15 mouse cellular contexts compared by ENCODE assay signal in genomic region chr3:102605284-102605683, GRCm38 (mm10).
"Had no signal": no experiment of that assay in that cellular context is flagged by ENCODE, and none has a peak within 500 bp of the region (broad histone marks: within the 10 kb centered on the region; RNA-seq: fewer than 3 reads in every experiment).

No protein-coding gene starts in this region.

- DNase-seq: lung, adult 2 months; lung, postnatal 14 days; lung, postnatal 36 days; right cerebral cortex, postnatal 14 days; thymus, adult 2 months; thymus, postnatal 25 days; thymus, postnatal 4 days had no signal

- H3K9me3 ChIP-seq: lung, embryonic 15.5 days; midbrain, embryonic 13.5 days; midbrain, embryonic 15.5 days; neural tube, embryonic 12.5 days; stomach, embryonic 15.5 days had no signal

- H3K27ac ChIP-seq: lung, embryonic 15.5 days; macrophage; midbrain, embryonic 13.5 days; midbrain, embryonic 15.5 days; neural tube, embryonic 12.5 days; stomach, embryonic 15.5 days; stomach, postnatal 0 days had no signal

- H3K9ac ChIP-seq: lung, embryonic 15.5 days; midbrain, embryonic 13.5 days; midbrain, embryonic 15.5 days; neural tube, embryonic 12.5 days; stomach, embryonic 15.5 days had no signal

- H3K36me3 ChIP-seq: lung, embryonic 15.5 days; midbrain, embryonic 13.5 days; midbrain, embryonic 15.5 days; neural tube, embryonic 12.5 days; stomach, embryonic 15.5 days had no signal

- H3K4me3 ChIP-seq: lung, embryonic 15.5 days; megakaryocyte, embryonic 14.5 days; midbrain, embryonic 13.5 days; midbrain, embryonic 15.5 days; neural tube, embryonic 12.5 days; stomach, embryonic 15.5 days had no signal

- H3K4me1 ChIP-seq: lung, embryonic 15.5 days; megakaryocyte, embryonic 14.5 days; midbrain, embryonic 15.5 days; neural tube, embryonic 12.5 days; stomach, embryonic 15.5 days had no signal

- H3K27me3 ChIP-seq: lung, embryonic 15.5 days; megakaryocyte, embryonic 14.5 days; midbrain, embryonic 15.5 days; neural tube, embryonic 12.5 days; stomach, embryonic 15.5 days had no signal
